Mouse (Mus musculus) urinary bladder, postnatal 4 days (tissue): ENCODE data around the gene Gm1113.

Experiments used
- DNase-seq, 2 experiments: peaks; one replicate each; pipeline ENCODE4 v3.0.0; 2021 to 2022; ENCODE audit warnings: low spot score in 2 of 2

Gene Gm1113

DNA sequence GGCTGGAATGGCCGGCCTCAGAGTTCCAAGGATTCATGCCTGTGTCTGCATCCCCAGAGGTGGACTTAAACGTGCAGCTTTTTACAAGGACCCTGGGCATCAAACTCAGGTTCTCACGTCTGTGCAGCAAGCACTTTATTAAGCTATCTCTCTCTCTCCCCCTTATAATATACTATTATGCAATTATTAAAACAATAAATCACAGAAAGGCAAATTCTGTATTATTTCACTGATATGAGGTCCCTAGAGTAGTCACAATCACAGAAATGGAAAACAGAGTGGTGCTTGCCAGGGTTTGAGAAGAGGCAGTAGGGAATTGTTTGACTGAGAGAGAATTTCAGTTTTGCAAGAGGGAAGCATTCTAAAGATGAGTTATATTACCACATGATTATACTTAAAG lies 11.1 kb upstream of the Gm1113 start:
- no peak for DNase-seq

DNA sequence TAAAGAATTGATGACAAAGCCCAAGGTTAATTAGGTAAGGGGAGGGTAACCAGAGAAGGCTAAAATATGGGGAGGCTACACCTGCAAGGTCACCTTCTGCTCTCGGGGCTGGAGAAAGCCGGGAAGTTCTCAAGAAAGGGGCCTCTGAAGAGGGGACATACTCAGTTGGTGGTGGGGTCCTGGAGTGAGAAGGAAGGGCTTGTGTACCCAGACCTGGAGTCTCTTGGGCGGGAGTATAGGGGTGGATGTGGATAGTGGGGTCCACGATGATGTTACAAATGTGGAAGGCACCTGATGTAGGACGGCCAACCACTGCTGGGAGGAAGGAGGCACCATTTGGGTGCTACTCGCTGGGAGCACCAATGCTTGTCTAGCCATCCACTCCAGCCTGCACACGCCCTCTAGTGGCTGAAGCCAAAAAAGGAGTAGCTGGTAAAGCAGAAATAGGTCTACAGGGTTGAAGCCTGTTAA lies 5.9 kb upstream of the Gm1113 start:
- DNase-seq, result peak; percentile 46 to 75

DNA sequence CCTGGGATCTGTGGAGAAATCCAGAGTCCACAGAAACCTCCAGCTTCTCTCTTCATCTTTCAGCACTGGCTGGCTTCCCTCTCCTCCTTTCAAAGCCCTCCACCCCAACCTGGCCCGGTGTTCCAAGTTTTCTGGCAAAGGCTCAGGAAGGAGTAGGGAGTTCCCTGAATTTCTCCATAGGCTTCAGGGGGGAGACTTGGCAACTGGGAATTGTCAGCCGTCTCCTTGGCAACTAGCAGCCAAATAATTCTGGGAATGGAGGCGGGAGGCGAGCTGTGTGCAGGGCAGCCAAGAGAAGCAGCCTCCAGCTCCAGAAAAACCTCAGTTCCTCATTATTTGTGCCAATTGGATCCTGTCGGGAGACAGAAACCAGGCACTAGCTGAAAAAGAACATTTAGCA lies 5.5 kb upstream of the Gm1113 start:
- DNase-seq, result peak in 1 of 2 experiments; percentile 55

DNA sequence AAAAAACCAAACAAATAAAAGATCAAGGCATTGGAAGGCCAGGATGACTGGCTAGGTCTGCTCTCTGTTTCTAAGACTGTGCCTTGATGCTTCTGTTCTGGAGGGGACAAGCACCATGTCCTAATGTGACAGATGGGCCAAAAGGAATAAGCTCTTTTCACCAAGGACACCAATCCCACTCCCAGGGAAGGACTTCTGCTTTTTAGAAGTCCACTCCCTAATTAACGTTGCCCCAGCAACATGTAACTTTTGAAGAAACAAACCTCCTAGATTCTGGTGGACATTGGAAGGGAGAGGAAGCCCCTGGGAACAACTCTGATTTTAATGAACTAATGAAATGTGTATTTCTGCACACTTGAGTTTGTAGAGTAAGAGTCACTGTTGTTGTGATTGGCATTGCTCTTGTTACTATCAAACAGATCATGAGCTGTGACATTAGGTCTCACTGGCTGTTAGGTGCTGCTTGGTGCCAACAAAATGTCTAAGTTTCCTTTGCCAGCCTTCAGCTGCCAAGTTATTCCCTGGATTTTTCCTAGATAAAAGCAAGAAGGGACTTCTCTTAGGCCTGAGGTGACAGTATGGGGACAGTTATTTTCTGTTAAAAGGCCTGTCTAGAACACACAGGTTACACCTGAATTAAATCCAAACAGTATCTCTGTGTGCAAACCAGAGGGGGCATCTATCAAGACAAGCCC lies 4.9 kb upstream of the Gm1113 start:
- no peak for DNase-seq

DNA sequence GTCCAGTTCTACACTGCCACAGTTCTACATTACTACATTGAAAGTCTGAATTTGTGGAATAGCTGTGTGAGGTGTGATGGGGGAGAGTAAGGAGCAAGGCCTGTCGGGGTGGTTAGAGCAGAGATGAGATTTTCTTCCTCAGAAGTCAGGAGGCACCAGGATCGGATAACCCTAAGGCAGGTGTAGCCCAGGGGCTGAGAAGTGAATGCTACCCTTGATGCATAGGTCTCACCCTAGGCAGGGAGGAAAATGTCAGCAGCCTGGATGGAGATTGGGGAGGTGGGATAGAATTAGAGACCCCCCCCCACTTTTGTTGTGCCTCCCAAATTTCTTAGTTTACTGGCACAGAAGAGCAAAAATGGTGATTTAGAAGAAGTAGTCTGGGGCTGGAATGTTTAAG lies 4.2 kb upstream of the Gm1113 start:
- no peak for DNase-seq

DNA sequence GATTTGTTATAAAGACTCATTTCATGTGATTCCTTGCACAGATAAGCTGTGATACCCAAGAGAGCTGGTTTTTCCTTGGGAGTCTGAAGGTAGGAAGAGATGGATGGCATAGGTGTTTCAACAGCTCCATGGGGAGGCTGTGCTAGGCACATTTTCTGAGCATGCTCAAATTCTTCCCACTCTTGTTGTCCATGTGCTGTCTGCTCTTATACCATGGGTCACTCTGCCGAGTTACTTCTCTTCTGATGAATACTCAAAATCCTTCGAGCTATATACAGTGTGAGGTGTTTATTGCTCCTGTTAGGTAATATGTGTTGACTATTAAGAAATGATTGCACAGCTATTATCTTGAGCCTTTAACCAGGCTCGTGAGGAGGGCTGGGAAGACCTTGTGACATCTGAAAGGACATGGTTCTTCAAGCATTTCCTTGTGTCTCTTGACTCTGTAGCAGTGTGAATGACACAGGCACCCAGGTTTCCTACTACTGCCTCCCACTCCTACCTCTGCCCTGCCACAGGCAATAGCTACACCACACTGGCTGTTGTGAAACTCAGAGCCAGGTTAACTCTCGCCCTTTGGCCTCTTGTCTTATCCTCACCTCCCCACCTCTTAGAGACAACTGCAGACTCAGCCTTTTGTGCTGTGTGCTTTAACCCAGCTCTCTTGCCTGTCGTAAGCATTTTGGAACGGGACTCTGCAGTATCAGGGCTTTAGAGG lies 2.7 kb upstream of the Gm1113 start:
- no peak for DNase-seq

DNA sequence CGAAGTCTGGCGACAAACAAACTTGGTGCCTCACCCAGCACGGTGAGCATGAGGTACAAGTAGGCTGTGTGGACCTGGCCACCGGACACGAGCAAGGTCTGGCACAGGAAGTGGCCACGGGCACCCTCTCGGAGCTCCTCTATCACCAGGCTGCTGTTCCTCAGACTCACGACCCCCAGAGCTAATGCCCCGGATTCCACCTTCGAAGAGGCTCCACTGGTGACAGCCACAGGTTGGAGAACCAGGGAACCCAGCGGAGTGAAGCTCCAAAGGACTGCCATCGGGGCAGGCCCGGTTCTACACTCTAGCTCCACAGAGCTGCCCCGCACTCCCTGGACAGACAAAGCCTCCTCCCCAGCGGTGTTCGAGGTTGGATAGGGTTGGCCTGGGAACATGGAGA lies 1.4 kb downstream of the Gm1113 start:
- peak in 1 of 2 experiments; percentile 54 for DNase-seq

DNA sequence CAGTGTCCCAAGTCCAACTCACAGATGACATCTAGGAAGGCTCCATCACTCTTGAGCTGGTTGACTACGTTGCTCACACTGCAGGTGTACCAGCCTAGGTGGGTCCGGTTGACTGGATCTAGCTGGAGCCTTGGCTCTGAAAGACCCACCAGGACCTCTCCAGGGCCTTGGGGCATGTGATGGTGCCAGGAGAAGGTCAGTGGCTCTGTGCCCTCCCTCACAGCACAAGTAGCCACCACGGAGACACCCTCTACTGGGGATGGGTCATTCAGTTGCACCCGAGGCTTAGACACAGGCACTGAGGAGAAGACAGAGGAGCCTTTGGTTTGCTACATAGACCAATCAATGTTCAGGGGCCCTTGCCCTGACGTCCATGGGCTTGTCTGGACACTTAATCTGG lies 1.9 kb downstream of the Gm1113 start:
- peak in 1 of 2 experiments; percentile 52 for DNase-seq

DNA sequence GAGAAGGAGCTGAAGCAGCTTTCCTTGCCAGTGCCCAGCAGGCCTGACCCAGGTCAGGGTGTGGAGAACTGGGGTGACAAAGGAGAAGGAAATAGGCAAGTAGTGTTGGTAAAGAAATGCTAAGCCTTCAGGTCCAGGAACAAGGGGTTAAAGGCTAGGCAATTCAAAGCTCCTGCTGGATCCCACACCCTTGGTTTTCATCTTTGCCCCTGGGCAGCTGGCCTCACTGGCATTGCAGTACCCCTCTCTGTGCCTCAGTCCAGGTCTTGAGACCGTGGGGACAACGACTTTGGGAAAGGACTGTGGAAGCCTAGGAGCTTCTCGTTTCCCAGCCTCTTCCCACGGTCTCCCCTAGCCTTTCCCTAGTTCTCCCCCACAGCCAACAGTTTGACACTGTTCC lies 4.2 kb downstream of the Gm1113 start:
- peak in 1 of 2 experiments; percentile 52 for DNase-seq

DNA sequence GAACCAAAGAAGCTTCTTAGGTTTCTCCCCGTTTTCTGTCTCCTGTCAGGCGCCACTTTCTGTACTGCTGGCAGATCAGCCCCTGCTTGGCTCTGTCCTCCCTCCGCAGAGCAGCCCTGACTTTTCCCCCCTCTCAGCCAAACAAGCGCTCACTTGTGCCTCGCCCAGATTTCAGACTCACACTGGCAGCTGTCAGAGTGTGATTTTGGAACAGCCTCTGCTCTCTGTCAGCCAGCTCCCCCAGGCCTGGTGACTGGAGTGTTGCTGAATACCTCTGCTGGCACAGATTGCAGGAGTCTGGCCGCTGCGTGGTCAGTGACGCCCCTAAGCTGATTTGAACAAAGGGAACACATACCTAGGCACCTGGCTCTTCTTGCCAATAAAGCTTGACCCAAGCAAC lies 9.8 kb downstream of the Gm1113 start:
- DNase-seq, result peak in 1 of 2 experiments; percentile 60

DNA sequence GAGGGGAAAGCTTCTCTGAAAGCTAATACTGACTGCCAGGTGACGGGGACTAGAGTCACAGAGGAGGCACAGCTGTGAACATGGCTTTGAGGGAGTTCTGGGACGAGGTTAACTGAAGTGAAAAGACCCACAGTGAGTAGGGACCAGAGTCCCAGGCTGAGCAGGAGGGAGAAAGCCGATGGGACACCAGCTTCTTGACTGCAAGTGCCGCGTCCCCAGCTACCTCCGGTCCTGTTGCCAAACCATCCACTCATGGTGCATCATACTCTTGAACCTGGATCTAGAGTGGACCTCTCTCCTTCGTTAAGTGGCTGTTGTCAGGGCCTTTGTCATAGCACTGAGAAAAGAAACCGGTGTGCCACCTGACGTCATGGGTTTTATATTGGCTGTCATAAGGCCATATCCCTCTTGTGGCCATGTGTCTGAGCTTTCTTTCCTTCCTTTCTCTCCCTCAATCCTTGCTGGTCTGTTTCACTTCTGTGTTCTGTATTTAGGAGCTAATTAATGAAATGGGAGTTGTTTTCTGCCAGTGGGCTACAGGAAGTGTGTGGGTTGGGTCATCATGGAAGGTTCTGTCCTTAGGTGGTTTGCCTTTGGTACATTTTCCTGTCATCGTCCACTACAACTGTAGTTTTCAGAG lies 15.6 kb downstream of the Gm1113 start:
- DNase-seq, result no peak

DNA sequence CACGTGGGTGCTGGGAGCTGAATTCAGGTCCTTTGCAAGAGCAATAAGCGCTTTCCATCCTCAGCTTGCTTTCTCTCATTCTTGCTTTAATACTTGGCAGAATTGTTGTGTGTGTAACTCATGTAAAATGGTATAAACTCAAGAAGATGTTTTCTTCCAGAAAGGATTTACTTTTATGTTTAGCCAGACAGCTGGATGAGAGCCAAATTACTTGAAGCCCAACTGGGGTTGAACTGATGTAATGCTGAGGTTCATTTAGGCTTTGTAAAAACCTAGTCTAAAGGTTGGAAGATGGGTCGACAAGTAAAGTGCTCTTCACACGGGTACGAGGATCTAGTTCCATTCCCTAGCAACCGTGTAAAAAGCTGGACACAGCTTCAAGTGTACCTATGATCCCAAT lies 18.1 kb downstream of the Gm1113 start:
- no peak for DNase-seq

DNA sequence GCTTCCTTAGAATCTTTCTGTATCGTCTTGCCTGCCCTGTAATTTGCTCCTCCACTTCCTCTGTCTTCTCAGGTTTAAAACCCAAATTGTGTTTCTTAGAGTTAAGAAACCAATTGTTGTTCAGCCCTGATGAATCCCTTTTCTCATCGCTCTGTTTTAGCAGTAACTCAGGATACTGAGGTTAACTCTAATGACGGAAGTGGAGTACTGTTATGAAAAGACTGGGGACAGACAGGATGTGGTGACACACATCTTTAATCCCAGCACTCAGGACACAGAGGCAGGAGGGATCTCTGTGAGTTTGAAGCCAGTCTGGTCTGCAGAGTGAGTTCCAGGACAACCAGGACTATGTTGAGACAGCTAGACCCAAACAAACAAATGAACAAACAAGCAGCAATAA lies 22.6 kb downstream of the Gm1113 start:
- no peak for DNase-seq

DNA sequence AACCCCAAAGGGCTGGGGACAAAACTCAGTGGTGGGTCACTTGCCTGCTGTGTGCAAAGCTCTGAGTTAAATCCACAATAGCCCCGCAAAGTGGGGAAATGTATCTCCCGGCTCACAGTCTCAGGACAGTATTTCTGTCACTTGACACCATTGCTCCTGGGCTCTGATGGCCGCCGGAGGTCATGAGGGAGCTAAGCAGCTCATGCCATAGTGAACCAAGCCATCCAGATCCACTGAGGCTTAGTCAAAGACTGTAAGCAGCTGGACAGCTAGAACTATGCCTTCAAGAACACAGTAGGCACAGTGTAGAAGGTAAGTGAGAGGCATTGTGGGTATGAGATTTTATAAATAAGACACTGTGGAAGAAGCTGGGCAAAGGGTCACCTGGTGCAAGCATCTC lies 23.1 kb downstream of the Gm1113 start:
- DNase-seq, result no peak

DNA sequence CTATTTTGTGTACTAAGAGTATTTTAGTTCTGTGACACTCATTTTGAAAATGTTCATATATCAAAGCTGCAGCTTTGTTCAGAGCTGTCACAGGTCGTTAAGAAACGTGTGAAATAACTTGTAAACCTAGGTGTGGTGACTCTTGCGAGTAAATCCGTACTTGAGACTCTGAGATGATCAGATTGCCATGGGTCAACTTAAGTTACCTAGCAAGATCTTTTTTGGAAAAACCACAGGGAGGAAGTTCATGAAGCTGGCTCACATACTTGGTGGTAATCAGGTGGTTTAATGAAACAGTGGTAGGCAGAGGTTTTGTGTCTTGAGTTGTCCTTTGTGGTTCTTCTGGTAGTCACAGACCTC lies 24.4 kb downstream of the Gm1113 start:
- no peak for DNase-seq

DNA sequence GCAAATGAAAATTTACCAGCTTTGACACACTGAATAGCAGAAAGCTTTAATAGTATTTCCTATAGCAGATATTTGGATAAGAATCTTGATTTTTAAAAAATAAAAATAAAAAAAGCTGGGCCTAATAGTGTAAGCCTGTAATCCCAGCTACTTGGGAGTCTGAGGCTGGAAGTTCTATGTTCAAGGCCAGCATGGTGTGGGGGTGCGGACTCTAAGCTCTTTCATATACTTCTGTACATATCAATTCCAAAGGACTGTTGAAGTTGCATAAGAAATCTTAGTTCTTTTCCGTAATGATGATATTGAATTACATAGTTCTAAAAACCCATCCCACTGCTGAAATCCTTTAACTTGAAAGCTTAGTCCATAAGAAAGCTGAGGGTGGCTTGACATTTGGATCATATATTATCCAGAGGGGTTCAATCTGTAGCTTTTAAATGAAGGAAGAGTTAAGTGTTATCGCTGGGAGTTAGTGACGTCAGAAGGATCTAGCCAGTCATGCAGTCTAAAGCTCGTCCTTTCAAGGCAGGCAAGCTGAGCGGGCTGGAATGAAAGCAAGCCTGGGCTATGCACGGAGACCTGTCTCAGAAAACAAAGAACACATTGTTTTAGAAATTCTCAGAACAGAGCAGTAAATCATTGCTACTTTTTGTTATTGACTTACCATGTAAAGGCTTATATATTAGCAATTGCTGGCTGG lies 24.9 kb downstream of the Gm1113 start:
- no peak for DNase-seq

DNA sequence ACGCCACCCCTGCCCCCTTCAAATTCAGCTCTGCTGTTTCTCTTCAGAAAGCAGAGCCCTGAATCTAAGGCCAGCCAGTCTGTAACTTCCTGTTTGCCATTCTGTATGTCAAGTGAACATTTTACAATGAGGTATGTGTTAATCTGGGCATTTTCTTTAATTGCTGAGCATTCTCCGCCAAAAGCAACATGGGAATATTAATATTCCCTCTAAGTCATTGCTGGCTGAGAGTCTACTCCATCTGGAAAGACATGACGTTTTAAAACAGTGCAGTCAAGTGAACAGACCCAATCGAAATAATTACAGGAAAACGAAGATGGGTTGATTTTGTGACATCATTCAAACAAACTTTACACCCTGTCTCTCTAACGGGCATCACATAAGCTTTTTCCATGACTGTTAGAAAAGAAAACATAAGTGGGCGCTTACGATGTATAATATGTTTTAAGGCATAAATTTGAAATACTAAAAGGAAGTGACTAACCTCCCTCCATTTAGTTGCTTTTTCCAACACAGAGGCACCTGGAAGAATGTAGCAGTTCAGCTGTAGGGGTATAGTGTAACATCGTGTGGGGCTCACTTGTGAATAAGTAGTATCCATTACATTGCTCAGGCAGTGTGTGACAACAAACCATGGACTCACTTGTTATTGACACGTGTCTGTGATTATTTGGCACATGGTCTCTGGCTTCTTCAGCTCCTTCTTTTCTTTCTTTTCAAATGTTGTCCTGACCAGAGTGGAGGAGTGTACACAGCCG lies 26.8 kb downstream of the Gm1113 start:
- no peak for DNase-seq

DNA sequence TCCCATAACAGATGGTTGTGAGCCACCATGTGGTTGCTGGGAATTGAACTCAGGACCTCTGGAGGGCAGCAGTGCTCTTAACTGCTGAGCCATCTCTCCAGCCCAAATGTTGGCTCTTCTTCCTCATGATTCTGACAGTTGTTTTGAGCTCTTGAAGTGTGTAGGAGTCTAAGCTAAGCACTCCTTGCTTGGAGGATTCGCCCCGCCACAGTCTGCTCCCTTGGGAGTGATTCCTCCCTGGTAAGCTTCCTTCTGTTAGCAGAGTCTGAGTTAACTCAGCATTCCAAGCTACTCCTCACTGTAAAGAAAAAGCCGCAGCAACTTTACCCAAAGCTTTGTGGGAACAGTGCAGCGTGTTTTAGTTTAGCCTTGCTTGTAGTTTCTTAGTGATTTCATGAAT lies 29.6 kb downstream of the Gm1113 start:
- no peak for DNase-seq

DNA sequence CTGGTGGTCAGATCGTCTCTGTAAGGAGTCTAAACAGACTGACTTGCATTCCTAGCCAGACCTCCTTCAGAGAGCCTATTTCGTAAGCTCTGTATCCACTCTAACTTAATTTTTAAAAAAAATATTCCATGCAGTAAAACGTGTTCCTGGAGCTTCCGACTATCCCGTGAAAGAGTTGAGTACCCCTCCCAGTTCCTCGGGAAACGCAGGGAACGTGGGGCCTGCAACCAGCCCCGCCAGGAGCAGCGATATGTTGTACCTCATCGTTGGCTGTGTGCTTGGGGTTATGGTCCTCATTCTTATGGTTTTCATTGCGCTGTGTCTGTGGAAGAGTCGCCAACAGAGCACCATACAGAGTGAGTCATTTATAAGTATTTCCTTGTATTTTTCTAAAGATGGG lies 31.5 kb downstream of the Gm1113 start:
- DNase-seq, result no peak

DNA sequence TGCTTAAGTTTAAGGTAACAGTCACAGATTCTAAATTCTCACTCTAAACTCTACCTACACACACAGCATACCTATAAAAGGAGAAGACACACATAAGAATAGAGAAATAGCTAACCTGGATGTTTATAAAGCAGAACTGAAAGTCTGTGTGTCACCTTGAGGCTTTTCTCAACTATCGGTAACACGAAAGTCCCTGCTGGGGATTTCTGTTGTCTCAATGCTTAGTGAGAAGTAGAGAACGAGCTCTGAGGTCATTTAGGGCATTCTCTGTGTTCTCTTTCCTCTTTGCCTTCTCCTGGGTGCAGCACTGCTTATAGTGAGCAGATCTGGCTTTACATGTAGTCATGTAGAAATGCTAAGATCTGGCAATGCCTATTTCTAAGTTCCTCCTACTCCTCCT lies 34.1 kb downstream of the Gm1113 start:
- DNase-seq, result no peak

DNA sequence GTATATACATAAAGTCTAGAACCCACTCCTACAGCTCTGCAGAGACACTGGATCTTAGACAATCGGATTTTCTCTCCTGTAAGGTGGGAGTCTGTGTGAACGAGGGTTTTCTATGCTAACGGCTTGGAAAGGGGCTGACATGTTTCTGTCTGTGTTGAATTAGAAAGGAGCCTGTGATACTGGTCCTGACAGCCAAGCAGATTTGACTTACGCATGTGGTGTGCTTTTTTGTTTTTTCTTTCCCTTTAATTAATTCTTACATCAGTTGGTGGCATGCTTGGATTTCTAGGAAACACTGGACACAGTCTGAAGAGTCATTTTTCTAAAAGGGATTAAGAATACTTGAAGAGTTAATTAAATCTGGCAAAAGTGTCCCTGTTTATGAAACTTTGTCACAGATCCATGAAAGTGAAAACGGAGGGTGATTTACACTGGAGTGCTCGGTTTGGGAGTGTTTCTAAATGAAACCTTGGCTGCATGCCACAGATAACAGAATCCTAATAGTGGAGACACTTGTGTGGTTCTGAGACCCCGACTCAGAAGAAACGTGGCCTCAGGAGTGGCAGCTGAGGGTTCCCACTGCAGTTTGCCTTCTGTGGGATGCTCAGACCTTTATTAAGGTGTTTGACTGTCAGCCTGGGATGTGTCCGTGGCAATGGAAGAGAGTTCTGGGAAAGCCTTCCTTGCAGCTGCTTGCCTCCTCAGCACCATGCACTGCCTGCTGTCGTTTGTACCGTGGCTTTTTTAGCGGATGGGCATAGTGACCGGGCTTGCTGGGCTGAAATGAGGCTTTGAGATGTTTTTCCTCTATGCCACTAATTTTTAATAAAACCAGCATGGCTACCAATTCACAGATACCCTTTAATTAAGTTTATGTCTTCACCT lies 35.8 kb downstream of the Gm1113 start:
- no peak for DNase-seq
